Mouse (Mus musculus): ENCODE measurements around the gene Slc46a3.

GRCm38 (mm10) chr5:147935096-147935495 lies 40.5 kb upstream of the Slc46a3 start:
- TF ChIP-seq SMC3 (IDR thresholded peaks at IDR 0.05; ENCODE audit: low read depth, low read length) = no peak
- TF ChIP-seq MXI1 (IDR thresholded peaks at IDR 0.05; ENCODE audit: low read depth, low read length) = no peak
- TF ChIP-seq HCFC1 (IDR thresholded peaks at IDR 0.05; ENCODE audit: low read depth, low read length) = no peak
- no peak for TF ChIP-seq POLR2A (IDR thresholded peaks at IDR 0.05; ENCODE audit: low read depth, low read length)
- no peak for TF ChIP-seq USF1 (IDR thresholded peaks at IDR 0.05; ENCODE audit: low read depth, low read length)
- TF ChIP-seq GABPA (IDR thresholded peaks at IDR 0.05; ENCODE audit: insufficient replicate concordance, low read depth, low read length) = no peak
- no peak for TF ChIP-seq PAX5 (IDR thresholded peaks at IDR 0.05; ENCODE audit: low read length)
- no peak for TF ChIP-seq ZC3H11A (IDR thresholded peaks at IDR 0.05; ENCODE audit: low read depth, low read length)
- no peak for TF ChIP-seq BHLHE40 (IDR thresholded peaks at IDR 0.05; ENCODE audit: low read depth, low read length)
